Mouse (Mus musculus): ENCODE measurements at regions not wholly inside any gene's neighbourhood (a gene's known extent, or its start where the extent isn't known, plus 50 kb on each side); places are given as distances from the start of the nearest gene placed in this dataset.

- in situ Hi-C loops (cut with MboI, MseI): no loop called here
Measured at GRCm38 (mm10) chr9:24942943-24943342, 146.3 kb upstream of the Gm10181 start.

GRCm38 (mm10) chr9:24943830-24944229 is 145.4 kb upstream of the Gm10181 start:
- in situ Hi-C loops (cut with MboI, MseI): no loop called here

- in situ Hi-C loops (cut with MboI, MseI): no loop called here
Measured at GRCm38 (mm10) chr9:24952516-24952915, 136.7 kb upstream of the Gm10181 start.

- in situ Hi-C loops (cut with MboI, MseI): no loop called here
Measured at GRCm38 (mm10) chr9:24955641-24956040, 133.6 kb upstream of the Gm10181 start.

- in situ Hi-C loops (cut with MboI, MseI): no loop called here
Measured at GRCm38 (mm10) chr9:24956566-24956965, 132.7 kb upstream of the Gm10181 start.

- in situ Hi-C loops (cut with MboI, MseI): no loop called here
Measured at GRCm38 (mm10) chr9:24963290-24963689, 125.9 kb upstream of the Gm10181 start.

GRCm38 (mm10) chr9:24967571-24967970 is 121.7 kb upstream of the Gm10181 start:
- in situ Hi-C loops (cut with MboI, MseI): no loop called here

- in situ Hi-C loops (cut with MboI, MseI): no loop called here
Measured at GRCm38 (mm10) chr9:24974021-24974741, 115.0 kb upstream of the Gm10181 start.

- in situ Hi-C loops (cut with MboI, MseI): no loop called here
Measured at GRCm38 (mm10) chr9:24982796-24983195, 106.4 kb upstream of the Gm10181 start.

GRCm38 (mm10) chr9:24994491-24994890 is 94.7 kb upstream of the Gm10181 start:
- in situ Hi-C loops (cut with MboI, MseI): no loop called here

- in situ Hi-C loops (cut with MboI, MseI): no loop called here
Measured at GRCm38 (mm10) chr9:25021095-25021691, 68.0 kb upstream of the Gm10181 start.

GRCm38 (mm10) chr9:25022439-25022838 is 66.8 kb upstream of the Gm10181 start:
- in situ Hi-C loops (cut with MboI, MseI): no loop called here

- in situ Hi-C loops (cut with MboI, MseI): no loop called here
Measured at GRCm38 (mm10) chr9:25024486-25024885, 64.7 kb upstream of the Gm10181 start.

GRCm38 (mm10) chr9:25027581-25027980 is 61.6 kb upstream of the Gm10181 start:
- in situ Hi-C loops (cut with MboI, MseI): no loop called here

GRCm38 (mm10) chr9:25028305-25028704 is 60.9 kb upstream of the Gm10181 start:
- in situ Hi-C loops (cut with MboI, MseI): no loop called here

GRCm38 (mm10) chr9:25031466-25031865 is 57.8 kb upstream of the Gm10181 start:
- in situ Hi-C loops (cut with MboI, MseI): loop anchor here (5.0 to 10.0 kb wide), 2 partner anchors 327 to 489 kb away; no protein-coding TSS in a partner anchor
